Mouse (Mus musculus) testis, postnatal 10 days (tissue): ENCODE results near the gene Slc22a29.
A peak's percentile ranks its signal among the peaks of the same experiment; 100 is the strongest.
"Not testable (repeated sequence)": the region's sequence is repeated elsewhere in the genome, so short reads cannot be mapped to it uniquely, and the experiment has no call there.

Experiments used
- DNase-seq: peaks from one replicate; pipeline ENCODE4 v3.0.0; 2021; ENCODE audit warnings: low spot score

Slc22a29 gene

GRCm38 (mm10) chr19:8218800-8219199 is at the start of gene Slc22a29:
TSS of gene Slc22a29 (minus strand) at chr19:8218900.
- DNase-seq, result no peak

GRCm38 (mm10) chr19:8265324-8265723 is 46.6 kb upstream of the Slc22a29 start:
- no peak for DNase-seq

DNA sequence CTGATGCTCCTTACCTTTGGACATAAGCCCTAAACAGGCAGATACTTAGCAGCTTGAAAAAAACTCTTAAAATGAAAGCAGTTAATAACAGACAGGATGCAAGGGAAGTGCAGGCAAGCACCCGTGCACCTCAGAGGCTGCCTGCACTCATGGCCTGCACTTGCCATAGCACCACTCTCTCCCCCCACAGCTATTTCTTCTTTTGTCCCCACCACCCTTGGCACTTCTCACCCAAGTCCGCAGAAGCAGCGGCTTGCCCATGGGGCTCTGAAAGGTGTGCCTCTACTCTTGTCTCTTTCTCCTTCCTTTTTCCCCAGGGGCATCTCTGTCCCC is 34.0 kb upstream of the Slc22a29 start:
- DNase-seq, result no peak

DNA sequence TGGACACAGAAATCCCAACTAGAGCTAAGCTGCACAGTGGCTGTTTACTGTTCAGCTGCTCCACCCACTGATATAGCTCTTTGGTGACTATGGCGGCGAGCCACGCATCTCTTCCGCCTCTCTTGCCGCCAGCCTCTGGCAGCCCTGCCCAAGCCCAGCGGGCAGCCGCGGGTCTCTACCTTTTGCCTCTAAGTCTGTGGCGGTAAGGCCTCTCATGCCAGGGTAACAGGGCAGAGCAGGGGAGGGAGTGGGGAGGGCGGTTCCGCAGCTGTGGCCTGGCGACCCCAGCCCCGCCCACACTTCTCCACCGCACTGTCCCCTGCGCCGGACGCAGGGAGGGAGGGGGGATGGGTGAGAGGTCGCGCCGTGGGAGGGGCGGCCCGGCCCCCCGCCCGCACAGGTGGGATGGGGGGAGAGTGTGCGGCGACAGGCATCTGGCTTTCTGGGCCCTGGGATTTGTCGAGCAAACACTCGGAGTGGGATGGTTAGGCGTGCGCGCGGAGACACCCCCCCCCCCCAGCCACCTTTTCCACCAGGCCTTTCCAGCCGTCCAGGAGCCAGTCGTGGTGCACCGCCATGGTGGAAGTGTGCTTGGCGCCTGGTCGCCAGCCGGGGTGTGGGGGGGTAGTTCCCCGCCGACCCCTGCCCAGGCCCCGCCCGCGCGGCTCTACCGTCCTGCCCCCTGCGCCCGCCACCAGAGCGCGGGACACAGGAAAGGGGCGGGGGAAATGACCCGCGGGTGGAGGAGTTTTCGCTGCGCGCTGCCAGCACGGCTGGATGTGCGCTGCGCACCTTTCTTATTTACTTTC is 33.4 kb upstream of the Slc22a29 start:
- DNase-seq, result peak; percentile 86

GRCm38 (mm10) chr19:8228916-8229315 is 10.2 kb upstream of the Slc22a29 start:
- DNase-seq, result no peak

DNA sequence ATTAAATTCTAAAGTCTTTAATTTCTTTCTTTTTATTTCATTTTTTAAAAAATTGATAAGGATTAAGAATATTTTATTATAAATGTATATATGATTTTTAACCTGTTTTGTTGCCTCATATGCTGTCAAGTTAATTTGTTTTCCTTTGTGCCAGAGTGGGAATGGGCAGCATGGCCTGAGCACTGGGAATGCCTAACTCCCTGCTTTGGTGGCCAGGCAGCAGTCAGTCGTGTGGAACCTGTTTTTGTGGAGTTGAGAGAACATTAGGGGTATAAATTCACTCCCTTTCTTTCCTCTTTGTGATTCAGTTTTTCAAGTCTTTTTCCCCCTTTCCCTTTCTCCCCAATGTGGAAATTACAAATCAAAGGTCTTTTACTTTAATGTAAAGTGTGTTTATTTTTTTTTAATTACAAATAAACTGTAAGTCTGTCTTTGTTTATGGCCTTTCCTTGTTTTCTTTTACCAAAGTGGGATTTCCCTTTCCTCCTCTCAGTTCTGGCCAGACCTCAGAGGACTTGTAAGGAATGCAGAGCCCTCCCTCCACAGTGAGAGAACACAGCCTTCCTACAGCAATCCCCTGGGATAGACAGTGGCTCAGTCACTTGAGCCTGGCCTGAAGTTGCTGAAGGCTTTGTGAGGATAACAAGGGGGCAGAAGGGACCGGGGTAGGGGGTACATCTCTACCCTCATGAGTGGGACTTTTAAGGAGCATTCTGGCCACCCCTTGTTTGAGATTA is 69.7 kb downstream of the Slc22a29 start:
- no peak for DNase-seq

GRCm38 (mm10) chr19:8142716-8143115 is 76.0 kb downstream of the Slc22a29 start:
- not testable (repeated sequence) for DNase-seq

- DNase-seq, result not testable (repeated sequence)
Observed at GRCm38 (mm10) chr19:8134127-8134841, 84.4 kb downstream of the Slc22a29 start.

GRCm38 (mm10) chr19:8131881-8132280 is 86.8 kb downstream of the Slc22a29 start, which contains the start of gene Slc22a28:
TSS of gene Slc22a28 (minus strand) at chr19:8131982.
- DNase-seq, result not testable (repeated sequence)
